Mouse (Mus musculus): ENCODE measurements around the gene Ccpg1.

GRCm38 (mm10) chr9:73044146-73045079 is 59.2 kb downstream of the Ccpg1 start, which contains the start of gene Rab27a:
- TF ChIP-seq POLR2A (IDR thresholded peaks at IDR 0.05; ENCODE audit: borderline replicate concordance, extremely low read depth, low read depth, low read length), result peak; percentile 77; the same call in 1 of the 2 replicates
- TF ChIP-seq CTCF (IDR thresholded peaks at IDR 0.05; ENCODE audit: insufficient read depth, low read length), result peak; percentile 95
